Mouse (Mus musculus) thymus, adult 2 months (tissue): Measurements from ENCODE around the gene Sox1.

Experiments
- CTCF ChIP-seq: fragments of 200-500 bp; IDR thresholded peaks from 2 replicates; pipeline ENCODE4 v1.5.1; 2012; ENCODE audit warnings: mild to moderate bottlenecking, control low read depth, low read length, moderate library complexity, borderline replicate concordance; ENCODE audit not compliant: control insufficient read depth, poor library complexity, insufficient read depth; ENCODE audit errors: extremely low read depth
- POLR2A ChIP-seq: fragments of 200-500 bp; IDR thresholded peaks from 2 replicates; pipeline ENCODE4 v1.6.1; 2012; ENCODE audit warnings: mild to moderate bottlenecking, low read length, control low read depth, moderate library complexity; ENCODE audit not compliant: control insufficient read depth, poor library complexity, insufficient read depth; ENCODE audit errors: extremely low read depth

DNA sequence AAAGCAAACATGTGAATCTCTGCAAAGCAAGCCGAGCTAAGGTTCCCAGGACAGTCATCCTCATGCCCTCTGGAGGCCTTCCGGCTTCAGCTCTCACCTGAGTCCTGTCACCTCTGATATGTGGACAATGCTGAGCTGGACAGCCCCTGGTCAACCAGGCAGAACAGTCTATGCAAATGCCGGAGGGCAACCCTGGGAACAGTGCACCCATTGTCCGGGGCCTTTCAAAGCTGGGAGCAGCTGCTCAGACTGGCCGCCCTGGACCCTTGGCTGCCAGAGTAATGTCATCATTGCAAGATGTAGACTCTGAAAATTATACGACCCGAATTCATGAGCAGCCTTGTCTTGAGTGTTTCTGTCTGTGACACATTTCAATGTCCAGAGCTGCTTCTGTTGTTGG is 37.5 kb downstream of the Sox1 start:
- TF ChIP-seq CTCF (no peak), POLR2A (no peak)
